Mouse (Mus musculus): Measurements from ENCODE around the gene Ctso. TPM values are rescaled to one million over a fixed set of nuclear protein-coding genes. Genes with fewer than 3 reads are reported as not detected.

The Ctso gene
- polyA plus RNA-seq (2016; fragmentation: Nextera tagmentation; extraction: Ambion mirVana): 3.4 and 5.0 TPM in 2 replicates

GRCm38 (mm10) chr3:81932141-81933101 is at the start of gene Ctso:
Ctso (plus strand) TSS chr3:81932601.
- 16% methylated on average over 26 of the region's 27 CpGs for WGBS
- Histone ChIP-seq H3K4me1 (no peaks in the 10 kb centered on the region), H3K27me3 (ENCODE audit: low read depth, poor library complexity, severe bottlenecking) (no peaks in the 10 kb centered on the region), H3K9me3 (replicated peaks) (no peaks in the 10 kb centered on the region), H3K36me3 (no peaks in the 10 kb centered on the region), H3K4me3 (peak within 1 kb of the TSS; percentile 85), H3K27ac (peak within 1 kb of the TSS; percentile 94)
- peak; percentile 84 for DNase-seq (ENCODE audit: low spot score)

DNA sequence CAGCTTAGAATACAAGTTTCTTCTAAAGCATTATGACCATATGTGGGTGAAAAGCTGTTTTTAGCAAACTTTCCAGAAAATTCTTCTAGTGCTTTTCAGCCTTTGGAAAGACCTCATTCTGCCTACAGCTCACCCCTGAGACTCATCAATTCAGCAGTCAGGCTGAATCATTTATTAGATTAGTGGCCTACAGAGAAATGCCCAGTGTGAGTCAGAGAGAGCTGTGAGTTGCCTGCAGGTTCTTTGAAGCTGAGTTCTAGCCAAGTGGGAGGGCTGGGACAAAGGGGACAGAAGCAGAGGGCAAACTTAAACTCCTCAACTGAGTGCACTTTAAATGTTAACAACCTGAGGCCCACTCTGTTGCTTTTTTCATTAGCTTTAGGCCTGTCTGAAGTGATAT is 48.5 kb upstream of the Ctso start:
- no peak overlapping the region for H3K27ac ChIP-seq
- H3K4me3 ChIP-seq: no peak overlapping the region
- no peaks in the 10 kb centered on the region for H3K27me3 ChIP-seq (ENCODE audit: low read depth, poor library complexity, severe bottlenecking)
- H3K36me3 ChIP-seq: no peaks in the 10 kb centered on the region
- DNase-seq (ENCODE audit: low spot score): no peak
- H3K4me1 ChIP-seq: no peaks in the 10 kb centered on the region
- H3K9me3 ChIP-seq (replicated peaks): no peaks in the 10 kb centered on the region

DNA sequence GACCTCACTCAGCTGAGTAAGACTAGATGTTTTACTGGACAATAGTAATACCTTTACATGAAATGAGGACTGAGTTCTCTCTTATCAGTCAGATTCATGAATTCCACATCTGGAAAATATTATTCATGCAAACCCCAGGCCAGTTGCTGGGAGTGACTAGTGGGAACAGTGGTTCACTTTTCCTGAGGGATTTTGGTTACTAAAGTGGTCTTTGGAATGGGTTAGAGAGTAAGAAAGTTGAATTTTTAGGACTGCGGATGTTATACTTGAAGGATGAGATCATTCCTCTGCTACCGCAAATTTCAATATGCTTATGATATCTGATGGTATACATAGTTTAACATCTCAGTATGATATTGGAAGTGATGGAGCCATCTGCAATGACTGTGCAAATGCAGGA is 46.8 kb upstream of the Ctso start:
- Histone ChIP-seq H3K27me3 (ENCODE audit: low read depth, poor library complexity, severe bottlenecking) (no peaks in the 10 kb centered on the region), H3K27ac (no peak overlapping the region), H3K36me3 (no peaks in the 10 kb centered on the region), H3K4me3 (no peak overlapping the region), H3K9me3 (replicated peaks) (no peaks in the 10 kb centered on the region), H3K4me1 (no peaks in the 10 kb centered on the region)
- 93% methylated on average over 2 of the region's 2 CpGs for WGBS
- DNase-seq (ENCODE audit: low spot score): no peak

DNA sequence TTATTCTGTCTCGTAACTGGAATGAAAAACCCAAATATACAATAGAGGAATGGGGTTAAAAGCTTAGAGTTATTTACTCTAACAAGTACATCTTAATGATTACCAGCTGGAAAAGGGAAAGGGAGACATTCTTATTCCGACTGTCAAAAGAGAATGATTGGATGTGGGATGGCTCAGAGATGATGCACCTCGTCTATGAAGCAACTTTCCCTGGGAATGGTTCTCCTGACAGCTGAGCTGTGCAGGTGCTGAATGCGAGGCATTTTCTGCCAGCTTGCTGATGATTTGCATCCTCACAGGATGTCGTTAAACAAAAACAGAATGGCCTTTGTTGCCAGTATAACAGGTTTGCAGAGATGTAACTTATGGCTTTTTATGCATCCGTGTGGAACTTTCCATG is 43.3 kb upstream of the Ctso start:
- no peaks in the 10 kb centered on the region for H3K4me1 ChIP-seq
- DNase-seq (ENCODE audit: low spot score): no peak
- no peaks in the 10 kb centered on the region for H3K36me3 ChIP-seq
- H3K27me3 ChIP-seq (ENCODE audit: low read depth, poor library complexity, severe bottlenecking): no peaks in the 10 kb centered on the region
- H3K9me3 ChIP-seq (replicated peaks): no peaks in the 10 kb centered on the region
- H3K4me3 ChIP-seq: no peak overlapping the region
- no peak overlapping the region for H3K27ac ChIP-seq
- 73% methylated on average over 6 of the region's 6 CpGs for WGBS

DNA sequence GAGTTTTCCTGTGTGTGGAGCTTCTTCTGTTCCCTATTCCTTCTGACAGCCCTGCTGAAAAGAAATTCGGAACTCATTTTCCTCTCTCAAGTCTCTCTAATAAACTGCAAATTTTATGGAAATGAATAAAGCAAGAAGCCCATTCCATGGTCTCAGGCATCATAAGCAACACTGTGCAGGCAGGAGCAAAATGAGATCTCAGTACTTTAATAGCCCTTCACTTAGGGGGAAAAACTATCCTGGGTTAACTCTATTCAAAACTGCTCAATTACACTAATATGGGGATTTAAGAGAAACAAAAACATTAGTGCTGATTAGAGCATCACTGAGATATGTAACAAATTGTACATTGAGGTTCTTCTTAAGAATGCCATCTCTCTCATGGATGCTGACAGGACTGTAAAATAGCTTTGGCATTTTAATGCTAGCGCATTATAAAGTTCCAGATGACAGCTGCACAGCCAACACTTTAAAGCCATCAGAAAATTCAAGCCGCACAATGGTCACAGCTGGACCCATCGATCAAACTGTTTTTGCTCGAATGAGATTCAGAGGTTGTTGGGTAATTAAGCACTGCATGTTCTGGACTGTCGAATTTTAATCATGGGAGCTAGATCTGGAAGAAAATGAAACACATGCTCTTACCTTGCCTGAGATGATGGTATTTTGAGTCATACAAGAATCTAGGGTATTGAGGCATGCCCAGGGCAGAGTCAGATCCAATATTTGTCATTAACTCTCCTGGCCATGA is 21.9 kb upstream of the Ctso start:
- Histone ChIP-seq H3K27ac (no peak overlapping the region), H3K36me3 (no peaks in the 10 kb centered on the region), H3K9me3 (replicated peaks) (no peaks in the 10 kb centered on the region), H3K27me3 (ENCODE audit: low read depth, poor library complexity, severe bottlenecking) (no peaks in the 10 kb centered on the region), H3K4me1 (no peaks in the 10 kb centered on the region), H3K4me3 (no peak overlapping the region)
- 86% methylated on average over 6 of the region's 6 CpGs for WGBS
- DNase-seq (ENCODE audit: low spot score): no peak

GRCm38 (mm10) chr3:81916030-81916686 is 16.2 kb upstream of the Ctso start:
- no peaks in the 10 kb centered on the region for H3K36me3 ChIP-seq
- H3K27me3 ChIP-seq (ENCODE audit: low read depth, poor library complexity, severe bottlenecking): no peaks in the 10 kb centered on the region
- no peak for DNase-seq (ENCODE audit: low spot score)
- no peaks in the 10 kb centered on the region for H3K9me3 ChIP-seq (replicated peaks)
- no peak overlapping the region for H3K4me3 ChIP-seq
- 92% methylated on average over 5 of the region's 5 CpGs for WGBS
- no peak overlapping the region for H3K27ac ChIP-seq
- H3K4me1 ChIP-seq: no peaks in the 10 kb centered on the region

DNA sequence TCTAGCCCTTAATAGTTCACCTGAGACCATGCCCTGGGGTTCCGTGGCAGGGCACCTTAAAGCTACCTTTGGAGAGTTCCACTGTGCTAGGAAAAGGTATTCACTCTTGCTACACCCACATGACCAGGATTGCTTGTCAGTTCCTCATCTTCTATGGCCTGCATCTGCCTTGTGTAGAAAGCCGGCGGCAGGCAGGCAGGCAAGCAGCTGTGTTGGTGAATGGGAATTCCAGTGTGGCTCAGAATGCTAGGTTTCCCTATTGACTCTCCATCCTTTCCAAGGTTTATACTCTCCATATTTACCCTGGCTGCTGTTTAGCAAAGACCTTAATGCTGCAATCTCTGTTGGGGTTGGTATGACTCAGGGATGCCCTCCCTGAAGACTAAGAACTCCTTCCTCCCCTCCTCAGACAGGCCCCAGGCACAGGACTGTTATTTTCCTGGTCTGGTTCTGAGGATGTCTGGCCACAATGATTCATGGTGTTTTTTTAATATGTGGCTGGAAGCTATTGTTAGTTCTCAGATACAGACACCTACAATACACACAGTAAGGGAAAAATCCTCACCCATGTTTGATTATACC is 15.0 kb upstream of the Ctso start:
- DNase-seq (ENCODE audit: low spot score): no peak
- Histone ChIP-seq H3K27ac (no peak overlapping the region), H3K36me3 (no peaks in the 10 kb centered on the region), H3K4me1 (no peaks in the 10 kb centered on the region), H3K27me3 (ENCODE audit: low read depth, poor library complexity, severe bottlenecking) (no peaks in the 10 kb centered on the region), H3K4me3 (no peak overlapping the region), H3K9me3 (replicated peaks) (no peaks in the 10 kb centered on the region)
- 88% methylated on average over 3 of the region's 3 CpGs for WGBS

DNA sequence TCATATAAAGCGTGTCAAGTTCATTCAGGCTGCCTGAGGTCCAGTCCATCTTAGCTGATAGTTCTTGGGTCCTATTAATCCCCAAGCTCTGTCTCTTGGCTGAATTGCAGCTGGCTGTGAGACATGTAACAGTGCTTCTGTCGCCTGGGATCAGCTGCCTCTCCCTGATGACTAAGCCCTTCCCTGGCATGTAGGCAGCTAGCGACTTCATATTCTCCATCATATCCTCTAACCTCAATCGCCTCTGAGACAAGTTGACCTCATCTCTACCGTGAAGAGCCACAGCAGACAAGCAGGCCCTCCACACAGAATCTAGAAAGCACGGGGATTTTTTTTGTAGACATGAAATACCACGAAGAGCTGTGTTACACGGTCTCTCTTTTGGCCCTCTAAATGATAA is 14.2 kb upstream of the Ctso start:
- 89% methylated on average over 8 of the region's 8 CpGs for WGBS
- peaks cover 5% of the 10 kb centered on the region for H3K4me1 ChIP-seq
- no peak overlapping the region for H3K4me3 ChIP-seq
- no peaks in the 10 kb centered on the region for H3K27me3 ChIP-seq (ENCODE audit: low read depth, poor library complexity, severe bottlenecking)
- H3K9me3 ChIP-seq (replicated peaks): no peaks in the 10 kb centered on the region
- H3K27ac ChIP-seq: no peak overlapping the region
- no peaks in the 10 kb centered on the region for H3K36me3 ChIP-seq
- DNase-seq (ENCODE audit: low spot score): no peak

DNA sequence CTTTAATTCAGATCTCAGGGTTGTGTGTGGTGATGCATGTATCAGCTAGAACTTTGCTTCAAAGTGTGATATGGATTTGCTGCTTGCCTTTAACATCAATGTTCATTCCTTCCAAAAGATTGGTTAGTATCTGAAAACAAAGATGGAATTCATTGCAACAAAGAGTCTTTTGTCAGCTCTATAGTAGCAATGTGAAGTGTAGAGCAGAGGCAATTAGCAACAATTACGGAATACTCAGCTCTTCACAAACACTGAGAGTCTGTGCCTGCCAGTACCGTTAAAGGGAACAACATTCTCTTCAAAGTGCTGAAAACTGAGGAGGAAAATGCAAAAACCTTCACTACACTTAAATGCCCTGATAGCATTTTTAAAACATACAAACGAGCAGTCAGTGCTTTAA is 12.7 kb upstream of the Ctso start:
- 67% methylated on average over 3 of the region's 3 CpGs for WGBS
- Histone ChIP-seq H3K9me3 (replicated peaks) (no peaks in the 10 kb centered on the region), H3K27ac (no peak overlapping the region), H3K4me1 (peaks cover 9% of the 10 kb centered on the region), H3K4me3 (no peak overlapping the region), H3K36me3 (no peaks in the 10 kb centered on the region), H3K27me3 (ENCODE audit: low read depth, poor library complexity, severe bottlenecking) (no peaks in the 10 kb centered on the region)
- no peak for DNase-seq (ENCODE audit: low spot score)

DNA sequence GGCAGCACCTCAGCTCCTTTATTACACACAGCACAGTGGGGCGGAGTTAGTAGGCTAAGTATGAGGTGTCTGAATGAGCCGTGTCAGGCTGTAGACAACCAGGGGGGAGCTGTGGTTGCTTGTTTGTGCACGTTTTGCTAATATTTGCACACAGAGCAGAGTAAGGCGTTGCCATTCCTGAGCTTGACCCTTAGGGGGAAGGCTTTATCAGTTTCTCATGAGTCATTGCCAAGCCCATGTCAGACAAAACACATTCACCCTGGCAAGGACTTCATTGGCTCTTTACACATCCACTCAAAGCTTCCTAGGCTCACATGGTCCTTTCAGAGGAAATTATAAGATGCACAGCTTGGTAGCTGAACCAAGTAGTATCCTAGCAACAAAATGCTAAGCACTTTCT is 9.5 kb upstream of the Ctso start:
- WGBS: 52% methylated on average over 4 of the region's 4 CpGs
- H3K36me3 ChIP-seq: no peaks in the 10 kb centered on the region
- H3K4me1 ChIP-seq: peaks cover 17% of the 10 kb centered on the region
- H3K27ac ChIP-seq: no peak overlapping the region
- DNase-seq (ENCODE audit: low spot score): no peak
- H3K4me3 ChIP-seq: no peak overlapping the region
- H3K9me3 ChIP-seq (replicated peaks): no peaks in the 10 kb centered on the region
- no peaks in the 10 kb centered on the region for H3K27me3 ChIP-seq (ENCODE audit: low read depth, poor library complexity, severe bottlenecking)

GRCm38 (mm10) chr3:81924931-81925330 is 7.5 kb upstream of the Ctso start:
- no peaks in the 10 kb centered on the region for H3K9me3 ChIP-seq (replicated peaks)
- no peak overlapping the region for H3K4me3 ChIP-seq
- H3K27ac ChIP-seq: no peak overlapping the region
- H3K36me3 ChIP-seq: no peaks in the 10 kb centered on the region
- DNase-seq (ENCODE audit: low spot score): no peak
- no peaks in the 10 kb centered on the region for H3K27me3 ChIP-seq (ENCODE audit: low read depth, poor library complexity, severe bottlenecking)
- 9% methylated on average over 1 of the region's 1 CpGs for WGBS
- H3K4me1 ChIP-seq: peaks cover 17% of the 10 kb centered on the region

- Histone ChIP-seq H3K27ac (no peak overlapping the region), H3K27me3 (ENCODE audit: low read depth, poor library complexity, severe bottlenecking) (no peaks in the 10 kb centered on the region), H3K9me3 (replicated peaks) (no peaks in the 10 kb centered on the region), H3K4me3 (no peak overlapping the region), H3K36me3 (no peaks in the 10 kb centered on the region), H3K4me1 (peaks cover 17% of the 10 kb centered on the region)
- DNase-seq (ENCODE audit: low spot score): no peak
- WGBS: 52% methylated on average over 5 of the region's 5 CpGs
Observed at GRCm38 (mm10) chr3:81925856-81926255, 6.5 kb upstream of the Ctso start.
